Mouse (Mus musculus) lung, postnatal 0 days (tissue): Measurements from ENCODE around the gene Nt5c3b. TPM values are rescaled to one million over a fixed set of nuclear protein-coding genes. Genes with fewer than 3 reads are reported as not detected.

Experiments used
- ATAC-seq: fragments of 200-750 bp; cut with Nextera tagmentation; 2 replicates; pipeline ENCODE4 v1.8.0; 2017; ENCODE audit warnings: moderate library complexity
- DNase-seq: peaks from one replicate; pipeline ENCODE4 v3.0.0-alpha.2; 2016; ENCODE audit warnings: low spot score
- H3K27ac ChIP-seq: fragments of 300-500 bp; sonication (generic); 2 replicates; pipeline ENCODE4 v1.5.1; 2014; ENCODE audit warnings: antibody characterized with exemption, mild to moderate bottlenecking, low read length, mixed read lengths
- H3K27me3 ChIP-seq: fragments of 300-500 bp; sonication (generic); replicated peaks from 2 replicates; pipeline ENCODE4 v1.6.1; 2014; ENCODE audit warnings: low read length, mixed read lengths; ENCODE audit not compliant: insufficient read depth
- H3K36me3 ChIP-seq: fragments of 300-500 bp; sonication (generic); 2 replicates; pipeline ENCODE4 v1.6.1; 2014; ENCODE audit warnings: low read length, mixed read lengths; ENCODE audit not compliant: insufficient read depth
- H3K4me1 ChIP-seq: fragments of 300-500 bp; sonication (generic); 2 replicates; pipeline ENCODE4 v1.6.1; 2014; ENCODE audit warnings: antibody characterized with exemption, low read depth, low read length, mixed read lengths; ENCODE audit not compliant: insufficient read depth
- H3K4me2 ChIP-seq: fragments of 300-500 bp; sonication (generic); replicated peaks from 2 replicates; pipeline ENCODE4 v1.6.1; 2014; ENCODE audit warnings: low read depth, mild to moderate bottlenecking, low read length, moderate library complexity, mixed read lengths
- H3K4me3 ChIP-seq: fragments of 300-500 bp; sonication (generic); 2 replicates; pipeline ENCODE4 v1.5.1; 2014; ENCODE audit warnings: low read depth, low read length
- H3K9ac ChIP-seq: fragments of 300-500 bp; sonication (generic); replicated peaks from 2 replicates; pipeline ENCODE4 v1.6.1; 2014; ENCODE audit warnings: low read depth, mild to moderate bottlenecking
- H3K9me3 ChIP-seq: fragments of 300-500 bp; sonication (generic); 2 replicates; pipeline ENCODE4 v1.6.1; 2016; ENCODE audit warnings: low read length, mixed read lengths
- CTCF ChIP-seq: IDR thresholded peaks from 2 replicates; pipeline ENCODE4 v1.5.1; 2016; ENCODE audit warnings: antibody characterized with exemption, mild to moderate bottlenecking
- EP300 ChIP-seq: IDR thresholded peaks from 2 replicates; pipeline ENCODE4 v1.6.1; 2016; ENCODE audit warnings: antibody characterized with exemption, mild to moderate bottlenecking, control low read depth
- WGBS: fragments of 180-500 bp; shearing (Covaris S2); extraction: QIAGEN DNeasy Blood & Tissue Kit; methylation state at CpG from one replicate; pipeline ENCODE4 v1.1.7; 2014; 5-methylcytosine and 5-hydroxymethylcytosine counted together
- polyA plus RNA-seq: library from polyadenylated mRNA; unstranded; fragments of >200 nt; fragmentation: Nextera tagmentation; extraction: Ambion mirVana; gene quantifications from 2 replicates; pipeline ENCODE4 v1.2.1, GENCODE M21; 2015

Gene Nt5c3b
- polyA plus RNA-seq, 1 experiment from 2014 or later: 56.3 TPM

- H3K36me3 ChIP-seq: peaks cover 5% of the 10 kb centered on the region; the same call in 1 of the 2 replicates
- TF ChIP-seq CTCF (no peak), EP300 (no peak)
- H3K27ac ChIP-seq: no peak overlapping the region
- H3K4me3 ChIP-seq: no peak overlapping the region
- no peak overlapping the region for H3K9ac ChIP-seq
- no peak overlapping the region for H3K4me2 ChIP-seq
- H3K4me1 ChIP-seq: peaks cover 10% of the 10 kb centered on the region
- DNase-seq (no peak), ATAC-seq (no peak)
- no peaks in the 10 kb centered on the region for H3K27me3 ChIP-seq
- 70% methylated on average over 3 of the region's 3 CpGs for WGBS
- H3K9me3 ChIP-seq: no peaks in the 10 kb centered on the region
Observed at GRCm38 (mm10) chr11:100409686-100410085, 31.9 kb downstream of the Nt5c3b start.

- DNase-seq (no peak), ATAC-seq (no peak)
- Histone ChIP-seq H3K9me3 (no peaks in the 10 kb centered on the region), H3K4me1 (peaks cover 10% of the 10 kb centered on the region), H3K36me3 (peaks cover 5% of the 10 kb centered on the region; the same call in 1 of the 2 replicates), H3K4me2 (no peak overlapping the region), H3K4me3 (no peak overlapping the region), H3K9ac (no peak overlapping the region), H3K27me3 (no peaks in the 10 kb centered on the region), H3K27ac (no peak overlapping the region)
- TF ChIP-seq EP300 (no peak), CTCF (no peak)
- 94% methylated on average over 12 of the region's 12 CpGs for WGBS
Observed at GRCm38 (mm10) chr11:100408835-100409462, 32.7 kb downstream of the Nt5c3b start.

- TF ChIP-seq EP300: no peak
- peak; percentile 92 for TF ChIP-seq CTCF
Observed at GRCm38 (mm10) chr11:100408076-100408834, 33.4 kb downstream of the Nt5c3b start.

GRCm38 (mm10) chr11:100406995-100407705 is 34.5 kb downstream of the Nt5c3b start:
- Histone ChIP-seq H3K4me3 (no peak overlapping the region), H3K9ac (no peak overlapping the region), H3K27ac (no peak overlapping the region), H3K27me3 (no peaks in the 10 kb centered on the region), H3K36me3 (peaks cover 5% of the 10 kb centered on the region; the same call in 1 of the 2 replicates), H3K4me1 (peaks cover 7% of the 10 kb centered on the region; the same call in 1 of the 2 replicates), H3K9me3 (no peaks in the 10 kb centered on the region), H3K4me2 (no peak overlapping the region)
- TF ChIP-seq EP300: no peak
- TF ChIP-seq CTCF: no peak
- DNase-seq: no peak
- WGBS: 86% methylated on average over 5 of the region's 5 CpGs
- ATAC-seq: no peak

More at GRCm38 (mm10) chr11:100408076-100408834, 33.4 kb downstream of the Nt5c3b start:
- H3K4me2 ChIP-seq: no peak overlapping the region
- H3K9ac ChIP-seq: no peak overlapping the region
- H3K4me1 ChIP-seq: peaks cover 7% of the 10 kb centered on the region
- DNase-seq (peak; percentile 92), ATAC-seq (peak; percentile 52; the same call in 1 of the 2 replicates)
- H3K36me3 ChIP-seq: peaks cover 5% of the 10 kb centered on the region; the same call in 1 of the 2 replicates
- H3K4me3 ChIP-seq: no peak overlapping the region
- H3K27ac ChIP-seq: no peak overlapping the region
- no peaks in the 10 kb centered on the region for H3K27me3 ChIP-seq
- H3K9me3 ChIP-seq: no peaks in the 10 kb centered on the region
- 37% methylated on average over 10 of the region's 10 CpGs for WGBS

- H3K27ac ChIP-seq: 0 out of 2 replicates have a peak overlapping the region, but pooled peaks have one; percentile 52
- no peak overlapping the region for H3K4me3 ChIP-seq
- H3K27me3 ChIP-seq: no peaks in the 10 kb centered on the region
- H3K4me2 ChIP-seq: no peak overlapping the region
- ATAC-seq (peak; percentile 39), DNase-seq (peak; percentile 71)
- WGBS: 64% methylated on average over 8 of the region's 8 CpGs
- no peaks in the 10 kb centered on the region for H3K9me3 ChIP-seq
- peaks cover 5% of the 10 kb centered on the region; the same call in 1 of the 2 replicates for H3K36me3 ChIP-seq
- H3K4me1 ChIP-seq: peaks cover 8% of the 10 kb centered on the region; the same call in 1 of the 2 replicates
- no peak overlapping the region for H3K9ac ChIP-seq
- TF ChIP-seq EP300 (no peak), CTCF (no peak)
Observed at GRCm38 (mm10) chr11:100406273-100406672, 35.3 kb downstream of the Nt5c3b start.
